Mouse (Mus musculus) lung, postnatal 0 days (tissue): ENCODE results near the gene Chrnb1. TPM values are rescaled to one million over a fixed set of nuclear protein-coding genes. Genes with fewer than 3 reads are reported as not detected.

Source experiments
- ATAC-seq: fragments of 200-750 bp; cut with Nextera tagmentation; 2 replicates; pipeline ENCODE4 v1.8.0; 2017; ENCODE audit warnings: moderate library complexity
- DNase-seq: peaks from one replicate; pipeline ENCODE4 v3.0.0-alpha.2; 2016; ENCODE audit warnings: low spot score
- H3K27ac ChIP-seq: fragments of 300-500 bp; sonication (generic); 2 replicates; pipeline ENCODE4 v1.5.1; 2014; ENCODE audit warnings: antibody characterized with exemption, mild to moderate bottlenecking, low read length, mixed read lengths
- H3K27me3 ChIP-seq: fragments of 300-500 bp; sonication (generic); replicated peaks from 2 replicates; pipeline ENCODE4 v1.6.1; 2014; ENCODE audit warnings: low read length, mixed read lengths; ENCODE audit not compliant: insufficient read depth
- H3K36me3 ChIP-seq: fragments of 300-500 bp; sonication (generic); 2 replicates; pipeline ENCODE4 v1.6.1; 2014; ENCODE audit warnings: low read length, mixed read lengths; ENCODE audit not compliant: insufficient read depth
- H3K4me1 ChIP-seq: fragments of 300-500 bp; sonication (generic); 2 replicates; pipeline ENCODE4 v1.6.1; 2014; ENCODE audit warnings: antibody characterized with exemption, low read depth, low read length, mixed read lengths; ENCODE audit not compliant: insufficient read depth
- H3K4me2 ChIP-seq: fragments of 300-500 bp; sonication (generic); replicated peaks from 2 replicates; pipeline ENCODE4 v1.6.1; 2014; ENCODE audit warnings: low read depth, mild to moderate bottlenecking, low read length, moderate library complexity, mixed read lengths
- H3K4me3 ChIP-seq: fragments of 300-500 bp; sonication (generic); 2 replicates; pipeline ENCODE4 v1.5.1; 2014; ENCODE audit warnings: low read depth, low read length
- H3K9ac ChIP-seq: fragments of 300-500 bp; sonication (generic); replicated peaks from 2 replicates; pipeline ENCODE4 v1.6.1; 2014; ENCODE audit warnings: low read depth, mild to moderate bottlenecking
- H3K9me3 ChIP-seq: fragments of 300-500 bp; sonication (generic); 2 replicates; pipeline ENCODE4 v1.6.1; 2016; ENCODE audit warnings: low read length, mixed read lengths
- CTCF ChIP-seq: IDR thresholded peaks from 2 replicates; pipeline ENCODE4 v1.5.1; 2016; ENCODE audit warnings: antibody characterized with exemption, mild to moderate bottlenecking
- EP300 ChIP-seq: IDR thresholded peaks from 2 replicates; pipeline ENCODE4 v1.6.1; 2016; ENCODE audit warnings: antibody characterized with exemption, mild to moderate bottlenecking, control low read depth
- WGBS: fragments of 180-500 bp; shearing (Covaris S2); extraction: QIAGEN DNeasy Blood & Tissue Kit; methylation state at CpG from one replicate; pipeline ENCODE4 v1.1.7; 2014; 5-methylcytosine and 5-hydroxymethylcytosine counted together
- polyA plus RNA-seq: library from polyadenylated mRNA; unstranded; fragments of >200 nt; fragmentation: Nextera tagmentation; extraction: Ambion mirVana; gene quantifications from 2 replicates; pipeline ENCODE4 v1.2.1, GENCODE M21; 2015

Chrnb1 gene
- polyA plus RNA-seq, 1 experiment from 2014 or later, result 16.2 TPM

GRCm38 (mm10) chr11:69795983-69796435 lies 266 bp upstream of the Chrnb1 start:
- DNase-seq (peak; percentile 32), ATAC-seq (no peak)
- no peaks in the 10 kb centered on the region for H3K36me3 ChIP-seq
- WGBS, result 3% methylated on average over 13 of the region's 13 CpGs
- H3K27ac ChIP-seq, result 0 out of 2 replicates have a peak overlapping the region, but pooled peaks have one; percentile 54
- H3K9me3 ChIP-seq, result no peaks in the 10 kb centered on the region
- H3K4me3 ChIP-seq, result peak overlapping the region; percentile 47
- H3K9ac ChIP-seq, result no peak overlapping the region; the same call in 1 of the 2 replicates
- TF ChIP-seq EP300 (no peak), CTCF (no peak)
- H3K4me1 ChIP-seq, result peaks cover 11% of the 10 kb centered on the region; the same call in 1 of the 2 replicates
- H3K4me2 ChIP-seq, result peak overlapping the region; percentile 88
- no peaks in the 10 kb centered on the region for H3K27me3 ChIP-seq

DNA sequence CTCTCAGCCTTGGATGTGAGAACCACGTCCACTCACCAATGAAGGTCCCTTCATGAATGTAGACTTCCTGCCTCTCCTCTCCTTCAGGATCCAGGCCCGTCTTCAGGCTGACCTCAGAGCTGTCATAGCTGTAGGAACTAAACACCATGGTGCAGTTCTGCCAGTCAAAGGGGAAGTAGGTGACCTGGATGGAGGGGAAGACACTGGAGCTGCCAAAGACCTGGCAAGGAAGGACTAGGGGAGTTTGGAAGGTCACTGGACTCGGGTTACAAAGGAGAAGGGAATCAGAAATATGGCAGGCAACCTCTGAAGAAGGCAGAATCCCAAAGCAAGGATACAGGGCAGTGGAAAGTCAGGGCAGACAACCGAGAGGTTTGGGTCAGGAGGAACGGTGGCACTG lies 2.3 kb downstream of the Chrnb1 start:
- 0 out of 2 replicates have a peak, but pooled peaks cover 6% of the 10 kb centered on the region for H3K4me1 ChIP-seq
- H3K4me3 ChIP-seq, result no peak overlapping the region
- H3K9me3 ChIP-seq, result no peaks in the 10 kb centered on the region
- 58% methylated on average over 5 of the region's 5 CpGs for WGBS
- no peak overlapping the region for H3K27ac ChIP-seq
- ATAC-seq, result no peak
- no peaks in the 10 kb centered on the region for H3K27me3 ChIP-seq
- H3K4me2 ChIP-seq, result no peak overlapping the region
- H3K9ac ChIP-seq, result no peak overlapping the region
- DNase-seq, result no peak
- H3K36me3 ChIP-seq, result no peaks in the 10 kb centered on the region
- TF ChIP-seq CTCF (no peak), EP300 (no peak)

- no peaks in the 10 kb centered on the region for H3K9me3 ChIP-seq
- H3K27ac ChIP-seq, result no peak overlapping the region
- TF ChIP-seq EP300 (no peak), CTCF (no peak)
- ATAC-seq, result no peak
- H3K27me3 ChIP-seq, result no peaks in the 10 kb centered on the region
- 66% methylated on average over 5 of the region's 5 CpGs for WGBS
- H3K4me2 ChIP-seq, result no peak overlapping the region
- H3K36me3 ChIP-seq, result no peaks in the 10 kb centered on the region
- 0 out of 2 replicates have a peak, but pooled peaks cover 6% of the 10 kb centered on the region for H3K4me1 ChIP-seq
- H3K9ac ChIP-seq, result no peak overlapping the region
- H3K4me3 ChIP-seq, result no peak overlapping the region
- no peak for DNase-seq
Measured at GRCm38 (mm10) chr11:69791420-69791819, 4.3 kb downstream of the Chrnb1 start.

- H3K9ac ChIP-seq, result no peak overlapping the region
Measured at GRCm38 (mm10) chr11:69789431-69789830, 6.3 kb downstream of the Chrnb1 start.

DNA sequence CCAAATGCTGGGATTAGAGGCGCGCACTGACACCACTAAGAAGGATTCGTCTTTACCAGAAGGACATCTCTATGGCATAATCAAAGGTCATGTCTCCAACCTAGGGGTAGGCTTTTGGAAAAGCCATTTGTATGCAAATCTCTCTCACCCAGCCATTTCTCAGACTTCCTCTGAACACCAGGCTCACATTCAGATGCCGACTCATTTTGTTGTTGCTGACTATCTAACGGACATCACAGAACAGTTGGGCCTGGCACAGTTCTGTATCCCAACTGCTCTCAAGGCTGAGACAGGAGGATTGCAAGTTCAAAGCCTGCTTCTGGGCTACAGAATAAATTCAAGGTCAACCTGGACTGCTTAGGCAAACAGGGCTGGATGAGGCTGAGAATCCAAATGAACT lies 8.4 kb downstream of the Chrnb1 start:
- no peak overlapping the region for H3K4me2 ChIP-seq
- DNase-seq (no peak), ATAC-seq (no peak)
- TF ChIP-seq EP300 (no peak), CTCF (no peak)
- H3K9ac ChIP-seq, result no peak overlapping the region
- no peak overlapping the region for H3K27ac ChIP-seq
- WGBS, result 86% methylated on average over 5 of the region's 5 CpGs
- H3K9me3 ChIP-seq, result no peaks in the 10 kb centered on the region
- peaks cover 4% of the 10 kb centered on the region; the same call in 1 of the 2 replicates for H3K4me1 ChIP-seq
- H3K27me3 ChIP-seq, result no peaks in the 10 kb centered on the region
- no peak overlapping the region for H3K4me3 ChIP-seq
- no peaks in the 10 kb centered on the region for H3K36me3 ChIP-seq

More at GRCm38 (mm10) chr11:69789431-69789830, 6.3 kb downstream of the Chrnb1 start:
- no peak overlapping the region for H3K4me3 ChIP-seq
- ATAC-seq (no peak), DNase-seq (no peak)
- 59% methylated on average over 5 of the region's 5 CpGs for WGBS
- H3K27me3 ChIP-seq, result no peaks in the 10 kb centered on the region
- H3K27ac ChIP-seq, result no peak overlapping the region
- H3K9me3 ChIP-seq, result no peaks in the 10 kb centered on the region
- peaks cover 3% of the 10 kb centered on the region; the same call in 1 of the 2 replicates for H3K4me1 ChIP-seq
- no peaks in the 10 kb centered on the region for H3K36me3 ChIP-seq
- H3K4me2 ChIP-seq, result no peak overlapping the region
- TF ChIP-seq CTCF (no peak), EP300 (no peak)

DNA sequence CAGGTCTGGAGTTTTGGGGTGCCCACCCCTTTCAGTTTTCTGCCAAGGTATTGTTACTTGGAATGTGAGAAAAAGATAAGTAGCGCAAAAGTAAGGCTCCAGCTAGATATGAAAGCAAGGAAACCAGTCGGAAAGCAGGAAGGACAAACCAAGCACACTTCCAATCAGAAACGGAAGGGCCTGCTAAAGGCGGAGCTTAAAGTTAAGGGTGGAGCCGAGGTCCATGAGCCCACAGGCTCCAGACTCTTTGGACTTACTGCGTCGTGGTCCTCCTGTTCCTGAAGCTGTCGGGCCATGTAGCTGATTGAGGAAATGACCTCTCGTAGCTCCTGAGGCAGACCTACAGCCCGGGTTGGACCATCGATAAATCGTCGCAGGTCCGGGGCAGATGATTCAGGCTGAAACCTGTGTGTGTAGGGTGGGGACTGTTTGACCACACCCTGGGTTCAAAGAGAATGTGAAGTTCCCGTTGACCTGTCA lies 10.9 kb downstream of the Chrnb1 start:
- Histone ChIP-seq H3K9me3 (no peaks in the 10 kb centered on the region), H3K4me3 (no peak overlapping the region; the same call in 1 of the 2 replicates), H3K36me3 (no peaks in the 10 kb centered on the region), H3K4me2 (peak overlapping the region; percentile 50), H3K27me3 (no peaks in the 10 kb centered on the region), H3K27ac (no peak overlapping the region), H3K4me1 (peaks cover 4% of the 10 kb centered on the region; the same call in 1 of the 2 replicates), H3K9ac (no peak overlapping the region)
- 25% methylated on average over 15 of the region's 15 CpGs for WGBS
- ATAC-seq (peak; percentile 79), DNase-seq (peak; percentile 84)
- TF ChIP-seq CTCF (no peak), EP300 (0 out of 2 replicates have a peak, but pooled peaks have one; percentile 15)
